Mouse (Mus musculus) heart, adult 9 months (tissue): ENCODE data around the gene Hap1.
"Not testable (repeated sequence)": the region's sequence is repeated elsewhere in the genome, so short reads cannot be mapped to it uniquely, and the experiment has no call there.

Experiments used
- DNase-seq, 2 experiments: peaks; one replicate each; pipeline ENCODE4 v3.0.0; 2022; ENCODE audit warnings: low spot score in 2 of 2

Hap1 gene

GRCm38 (mm10) chr11:100389931-100390445, 34.1 kb upstream of the Hap1 start:
- peak; percentile 82 to 83 for DNase-seq

GRCm38 (mm10) chr11:100388588-100388987, 32.7 kb upstream of the Hap1 start:
- DNase-seq, result peak; percentile 88 to 91

GRCm38 (mm10) chr11:100387589-100388375, 31.9 kb upstream of the Hap1 start:
- peak; percentile 89 to 90 for DNase-seq

GRCm38 (mm10) chr11:100387111-100387510, 31.2 kb upstream of the Hap1 start:
- DNase-seq, result no peak

GRCm38 (mm10) chr11:100386586-100386985, 30.7 kb upstream of the Hap1 start:
- peak in 1 of 2 experiments; percentile 57 for DNase-seq

GRCm38 (mm10) chr11:100385016-100385415, 29.1 kb upstream of the Hap1 start:
- DNase-seq, result no peak

GRCm38 (mm10) chr11:100382682-100383081, 26.8 kb upstream of the Hap1 start:
- DNase-seq, result no peak

GRCm38 (mm10) chr11:100379311-100379710, 23.4 kb upstream of the Hap1 start:
- DNase-seq, result no peak

- no peak for DNase-seq
These were observed 22.5 kb upstream of the Hap1 start for GRCm38 (mm10) chr11:100378446-100378845.

- no peak for DNase-seq
These were observed 22.1 kb upstream of the Hap1 start for GRCm38 (mm10) chr11:100377989-100378388.

- no peak for DNase-seq
These were observed 20.9 kb upstream of the Hap1 start for GRCm38 (mm10) chr11:100376746-100377389.

- peak; percentile 52 to 74 for DNase-seq
These were observed 20.1 kb upstream of the Hap1 start for GRCm38 (mm10) chr11:100376005-100376404.

GRCm38 (mm10) chr11:100375127-100375526, 19.2 kb upstream of the Hap1 start:
- DNase-seq, result no peak

- DNase-seq, result no peak
These were observed 16.1 kb upstream of the Hap1 start for GRCm38 (mm10) chr11:100371981-100372558.

GRCm38 (mm10) chr11:100369822-100370221, 13.9 kb upstream of the Hap1 start:
- DNase-seq, result no peak

GRCm38 (mm10) chr11:100369145-100369544, 13.2 kb upstream of the Hap1 start:
- DNase-seq, result no peak

- peak in 1 of 2 experiments; percentile 61 for DNase-seq
These were observed 7.1 kb upstream of the Hap1 start for GRCm38 (mm10) chr11:100362979-100363562.

- peak; percentile 62 to 80 for DNase-seq
These were observed 6.5 kb upstream of the Hap1 start for GRCm38 (mm10) chr11:100362209-100362978.

GRCm38 (mm10) chr11:100361059-100361458, 5.1 kb upstream of the Hap1 start:
- not testable (repeated sequence) for DNase-seq

GRCm38 (mm10) chr11:100360175-100360574, 4.2 kb upstream of the Hap1 start:
- no peak for DNase-seq

GRCm38 (mm10) chr11:100357408-100357807, 1.5 kb upstream of the Hap1 start:
- DNase-seq, result no peak
